Mouse (Mus musculus): ENCODE measurements around the gene Lrrc4.

Lrrc4 gene

GRCm38 (mm10) chr6:28831011-28831853, at the start of gene Lrrc4:
TSS of gene Lrrc4 (minus strand) at chr6:28831747.
- no peak for DNase-seq

GRCm38 (mm10) chr6:28880909-28881308, 49.4 kb upstream of the Lrrc4 start:
- no peak for DNase-seq

- no peak for DNase-seq
These were observed 47.8 kb upstream of the Lrrc4 start for GRCm38 (mm10) chr6:28879315-28879714.

GRCm38 (mm10) chr6:28877945-28878666, 46.6 kb upstream of the Lrrc4 start:
- DNase-seq = peak; percentile 26

- no peak for DNase-seq
These were observed 44.9 kb upstream of the Lrrc4 start for GRCm38 (mm10) chr6:28876492-28876891.

GRCm38 (mm10) chr6:28875333-28875732, 43.8 kb upstream of the Lrrc4 start:
- no peak for DNase-seq

GRCm38 (mm10) chr6:28874759-28875158, 43.2 kb upstream of the Lrrc4 start:
- DNase-seq = no peak

- DNase-seq = no peak
These were observed 42.5 kb upstream of the Lrrc4 start for GRCm38 (mm10) chr6:28874053-28874452.

GRCm38 (mm10) chr6:28872421-28872795, 40.9 kb upstream of the Lrrc4 start:
- no peak for DNase-seq

GRCm38 (mm10) chr6:28871725-28872420, 40.3 kb upstream of the Lrrc4 start:
- no peak for DNase-seq

- no peak for DNase-seq
These were observed 36.1 kb upstream of the Lrrc4 start for GRCm38 (mm10) chr6:28867516-28868251.

GRCm38 (mm10) chr6:28866206-28866605, 34.7 kb upstream of the Lrrc4 start:
- DNase-seq = no peak

GRCm38 (mm10) chr6:28865112-28865511, 33.6 kb upstream of the Lrrc4 start:
- no peak for DNase-seq

GRCm38 (mm10) chr6:28864684-28865083, 33.1 kb upstream of the Lrrc4 start:
- no peak for DNase-seq

- DNase-seq = no peak
These were observed 30.8 kb upstream of the Lrrc4 start for GRCm38 (mm10) chr6:28862304-28862703.

GRCm38 (mm10) chr6:28860922-28861321, 29.4 kb upstream of the Lrrc4 start:
- DNase-seq = no peak

- no peak for DNase-seq
These were observed 28.9 kb upstream of the Lrrc4 start for GRCm38 (mm10) chr6:28860450-28860849.

- no peak for DNase-seq
These were observed 27.5 kb upstream of the Lrrc4 start for GRCm38 (mm10) chr6:28859094-28859493.

- DNase-seq = no peak
These were observed 25.9 kb upstream of the Lrrc4 start for GRCm38 (mm10) chr6:28857198-28858180.

GRCm38 (mm10) chr6:28856789-28857188, 25.2 kb upstream of the Lrrc4 start:
- DNase-seq = no peak

- no peak for DNase-seq
These were observed 23.9 kb upstream of the Lrrc4 start for GRCm38 (mm10) chr6:28855442-28855841.

GRCm38 (mm10) chr6:28854598-28854997, 23.1 kb upstream of the Lrrc4 start:
- DNase-seq = no peak
